Mouse (Mus musculus): ENCODE measurements around the gene Prss42.

- TF ChIP-seq POLR2A (IDR thresholded peaks at IDR 0.05; ENCODE audit: insufficient read length, low read depth) (no peak), POLR2AphosphoS2 (IDR thresholded peaks at IDR 0.05; ENCODE audit: insufficient read length, low read depth) (no peak), TCF12 (IDR thresholded peaks at IDR 0.05; ENCODE audit: insufficient read depth, poor library complexity, severe bottlenecking) (no peak), CEBPB (IDR thresholded peaks at IDR 0.05; ENCODE audit: insufficient read depth, poor library complexity, severe bottlenecking) (no peak), MYOD1 (IDR thresholded peaks at IDR 0.05; ENCODE audit: control insufficient read depth in 1 of 3, insufficient read length in 2 of 3, low read depth in 2 of 3) (no peak), REST (IDR thresholded peaks at IDR 0.05; ENCODE audit: insufficient read depth, insufficient read length) (no peak), USF1 (IDR thresholded peaks at IDR 0.05; ENCODE audit: low read depth) (no peak), E2F4 (IDR thresholded peaks at IDR 0.05; ENCODE audit: insufficient read depth) (no peak), MAX (IDR thresholded peaks at IDR 0.05; ENCODE audit: low read depth) (no peak), MYOG (IDR thresholded peaks at IDR 0.05; ENCODE audit: control insufficient read depth in 1 of 3, insufficient read depth in 1 of 3, insufficient read length in 2 of 3, low read depth in 2 of 3) (no peak), SRF (IDR thresholded peaks at IDR 0.05; ENCODE audit: control insufficient read depth, insufficient read length, low read depth) (no peak)
These were observed 953 bp upstream of the Prss42 start for GRCm38 (mm10) chr9:110797013-110797412.

Data from myocyte (in vitro differentiated cells).